Mouse (Mus musculus) adrenal gland, adult 18-20 months (tissue): ENCODE measurements around the gene Bcl2l1. TPM values are rescaled to one million over a fixed set of nuclear protein-coding genes. Genes with fewer than 3 reads are reported as not detected.

Experiments
- DNase-seq, 2 experiments: peaks; one replicate each; pipeline ENCODE4 v3.0.0; 2021 to 2022; ENCODE audit warnings: low spot score in 2 of 2
- microRNA-seq, 2 experiments: library from miRNA; unstranded; fragments of <30 nt; microRNA quantifications; one replicate each; pipeline ENCODE4 v1.2.0; 2021; ENCODE audit warnings: borderline number of aligned reads in 2 of 2
- total RNA-seq, 2 experiments: library from RNA; stranded (reverse); gene quantifications; 1 replicate in 1 of 2; 2 replicates in 1 of 2; pipeline ENCODE4 v1.2.3; 2021

The Bcl2l1 gene
- total RNA-seq, 2 experiments from 2014 or later, result 63.6 to 73.5 TPM

GRCm38 (mm10) chr2:152739031-152739841, 92.3 kb downstream of the Bcl2l1 start:
- DNase-seq, result peak; percentile 49 to 67

DNA sequence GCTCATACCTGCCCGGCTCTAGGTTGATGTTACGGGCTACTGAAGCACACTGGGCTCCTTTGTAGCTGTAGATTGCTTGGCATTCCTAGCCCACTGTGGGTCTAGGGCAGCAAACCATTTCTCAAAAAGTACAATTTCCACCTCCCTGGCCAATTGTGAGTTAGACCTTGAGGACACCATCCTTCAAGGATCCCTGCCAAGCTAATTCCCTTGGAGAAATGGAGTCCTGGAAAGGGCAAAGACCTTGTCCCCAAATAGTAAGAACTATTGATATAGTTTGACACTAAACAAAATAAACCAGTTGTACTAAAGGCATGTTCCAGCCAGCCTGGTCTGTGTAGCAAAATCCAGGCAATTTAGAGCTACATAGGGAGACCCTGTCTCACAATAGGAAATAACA, 93.2 kb downstream of the Bcl2l1 start:
- DNase-seq, result no peak

- no peak for DNase-seq
Measured at GRCm38 (mm10) chr2:152737306-152738221, 94.0 kb downstream of the Bcl2l1 start.

DNA sequence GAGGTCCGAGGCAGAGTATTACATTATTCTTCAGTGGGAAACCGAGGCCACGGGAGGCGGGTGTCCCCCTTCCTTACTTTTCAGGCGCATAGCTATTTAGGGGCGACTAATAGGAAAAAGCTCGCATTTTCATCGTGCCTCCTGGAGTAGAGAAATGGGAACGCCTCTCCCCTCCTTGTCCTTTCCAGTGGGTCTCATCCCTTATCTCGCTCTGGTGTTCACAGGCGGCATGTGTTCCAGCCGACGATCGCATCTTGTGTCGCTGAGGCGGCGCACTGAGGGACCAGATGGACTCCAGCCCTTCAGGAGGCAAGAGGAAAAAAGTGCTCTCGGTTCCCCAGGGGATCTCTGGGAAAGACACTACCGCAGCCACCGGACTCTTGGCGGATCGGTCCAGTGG, 94.8 kb downstream of the Bcl2l1 start:
- DNase-seq, result peak in 1 of 2 experiments; percentile 46

DNA sequence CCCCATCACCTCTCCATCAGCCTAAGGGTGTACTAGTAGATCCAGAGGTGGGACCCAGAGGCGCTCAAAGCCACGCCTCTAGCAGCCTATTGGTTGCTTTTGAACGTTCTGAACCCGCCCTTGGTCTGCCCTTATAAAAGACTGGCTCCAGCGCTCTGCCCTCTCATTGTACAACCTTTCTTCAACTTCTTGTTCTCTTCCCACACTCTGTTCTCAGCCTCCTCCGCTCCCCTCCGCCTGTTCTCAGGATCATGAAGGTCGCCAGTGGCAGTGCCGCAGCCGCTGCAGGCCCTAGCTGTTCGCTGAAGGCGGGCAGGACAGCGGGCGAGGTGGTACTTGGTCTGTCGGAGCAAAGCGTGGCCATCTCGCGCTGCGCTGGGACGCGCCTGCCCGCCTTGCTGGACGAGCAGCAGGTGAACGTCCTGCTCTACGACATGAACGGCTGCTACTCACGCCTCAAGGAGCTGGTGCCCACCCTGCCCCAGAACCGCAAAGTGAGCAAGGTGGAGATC, 95.4 kb downstream of the Bcl2l1 start, which contains the start of gene Id1:
Gene Id1 (plus strand): TSS at position 162 of the 512 bp plus-strand sequence.
- peak; percentile 80 to 89 for DNase-seq

DNA sequence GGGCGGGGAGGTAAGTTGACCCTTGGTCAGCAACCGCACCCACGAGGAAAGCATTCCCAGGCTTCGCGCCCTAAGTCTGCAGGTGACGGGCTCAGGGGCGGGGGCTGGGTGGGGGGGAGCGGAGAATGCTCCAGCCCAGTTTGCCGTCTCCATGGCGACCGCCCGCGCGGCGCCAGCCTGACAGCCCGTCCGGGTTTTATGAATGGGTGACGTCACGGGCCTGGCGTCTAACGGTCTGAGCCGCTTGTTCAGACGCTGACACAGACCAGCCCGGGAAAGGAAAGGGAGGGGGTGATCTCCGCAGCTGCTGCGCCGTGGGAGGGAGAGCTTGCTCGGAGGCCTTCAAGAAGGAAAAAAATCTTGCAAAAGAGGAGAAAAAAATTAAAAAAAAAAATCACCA, 96.5 kb downstream of the Bcl2l1 start:
- peak; percentile 90 for DNase-seq

- no peak for DNase-seq
Measured at GRCm38 (mm10) chr2:152734501-152734900, 97.0 kb downstream of the Bcl2l1 start.

DNA sequence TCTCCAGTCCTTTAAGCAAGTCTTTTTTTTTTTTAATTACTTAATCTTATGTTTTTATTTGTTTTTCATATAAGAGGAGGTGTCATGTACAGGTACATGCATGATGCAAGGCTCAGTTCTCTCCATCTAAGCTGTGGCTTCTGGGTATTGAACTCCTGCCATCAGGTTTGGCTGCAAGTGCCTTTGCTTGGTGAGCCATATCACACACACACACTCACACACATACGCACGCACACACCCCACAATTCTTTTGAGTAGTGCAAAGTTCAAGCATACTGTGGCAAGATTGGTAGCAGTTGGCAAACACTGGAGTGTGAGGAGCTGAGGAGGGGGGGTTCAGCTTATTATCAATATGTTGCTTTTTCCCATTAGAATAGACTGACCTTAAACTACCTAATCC, 98.3 kb downstream of the Bcl2l1 start:
- no peak for DNase-seq

Small RNAs within 50 kb of the gene (microRNA-seq; reads per million reads assigned to microRNA genes)
- gene Gm23802 (0 reads per million in 2 experiments), gene Mir5622 (0 reads per million in 2 experiments)

Other genes starting within 250 kb of the Bcl2l1 start
- gene Defb45, start 232.3 kb downstream of the Bcl2l1 start, total RNA-seq, result not detected
- gene Defb36, start 227.4 kb downstream of the Bcl2l1 start, total RNA-seq, result not detected
- gene Defb25, start 208.7 kb downstream of the Bcl2l1 start, total RNA-seq, result 1 to 10 TPM; 1.5 to 2.4 TPM
- 10 to 100 TPM in 1 of 2 experiments, 1 to 10 TPM in 1; 8.9 to 13.5 TPM for gene Rem1, start 204.8 kb downstream of the Bcl2l1 start, total RNA-seq
- gene H13, start 162.3 kb downstream of the Bcl2l1 start, total RNA-seq, result 100 to 1,000 TPM; 151 to 170 TPM
- 10 to 100 TPM; 23.5 to 25.8 TPM for gene Mcts2, start 144.7 kb downstream of the Bcl2l1 start, total RNA-seq
- 10 to 100 TPM; 51.8 to 93.4 TPM for gene Id1, start 95.5 kb downstream of the Bcl2l1 start, total RNA-seq
- 1 to 10 TPM; 2.5 to 3.8 TPM for gene Cox4i2, start 77.6 kb downstream of the Bcl2l1 start, total RNA-seq
- gene Tpx2, start 16.2 kb upstream of the Bcl2l1 start, total RNA-seq, result 1 to 10 TPM; 1.2 to 2.3 TPM
- gene Mylk2, start 79.6 kb upstream of the Bcl2l1 start, total RNA-seq, result not detected
- 1 to 10 TPM; 2.3 to 3.5 TPM for gene Foxs1, start 101.5 kb upstream of the Bcl2l1 start, total RNA-seq
- 1 to 10 TPM; 1.2 to 2.6 TPM for gene Dusp15, start 120.0 kb upstream of the Bcl2l1 start, total RNA-seq
- gene Ttll9, start 130.8 kb upstream of the Bcl2l1 start, total RNA-seq, result under 1 TPM; 0.16 to 0.60 TPM
- gene Pdrg1, start 183.7 kb upstream of the Bcl2l1 start, total RNA-seq, result 100 to 1,000 TPM; 187 to 200 TPM
- 1 to 10 TPM in 1 of 2 experiments, under 1 TPM in 1; 0.86 to 1.3 TPM for gene Xkr7, start 200.1 kb upstream of the Bcl2l1 start, total RNA-seq
- gene Ccm2l, start 234.2 kb upstream of the Bcl2l1 start, total RNA-seq, result 10 to 100 TPM; 10.2 to 10.7 TPM